Mouse (Mus musculus): ENCODE measurements around the gene Plb1. TPM values are rescaled to one million over a fixed set of nuclear protein-coding genes. Genes with fewer than 3 reads are reported as not detected.

Plb1 gene
- total and polyA plus RNA-seq, 2 experiments from 2014 or later = 0.38 to 0.50 TPM

- TF ChIP-seq CTCF (IDR thresholded peaks at IDR 0.05; ENCODE audit: low read depth) = peak; percentile 15; the same call in 1 of the 2 replicates
- Histone ChIP-seq H3K4me2 (ENCODE audit: low read depth) (no peak overlapping the region), H3K27me3 (ENCODE audit: insufficient read depth, low read length) (no peaks in the 10 kb centered on the region), H3K9me3 (ENCODE audit: low read length) (no peaks in the 10 kb centered on the region), H3K27ac (ENCODE audit: low read depth, low read length) (no peak overlapping the region), H3K9ac (no peak overlapping the region), H3K36me3 (ENCODE audit: insufficient read depth) (no peaks in the 10 kb centered on the region), H3K4me1 (ENCODE audit: insufficient read depth) (no peaks in the 10 kb centered on the region), H3K4me3 (ENCODE audit: low read depth, low read length) (no peak overlapping the region)
- 63% methylated on average over 12 of the region's 12 CpGs for WGBS
- ATAC-seq = no peak
- no peak for DNase-seq
These were observed 36.5 kb upstream of the Plb1 start for GRCm38 (mm10) chr5:32195857-32196609.

DNA sequence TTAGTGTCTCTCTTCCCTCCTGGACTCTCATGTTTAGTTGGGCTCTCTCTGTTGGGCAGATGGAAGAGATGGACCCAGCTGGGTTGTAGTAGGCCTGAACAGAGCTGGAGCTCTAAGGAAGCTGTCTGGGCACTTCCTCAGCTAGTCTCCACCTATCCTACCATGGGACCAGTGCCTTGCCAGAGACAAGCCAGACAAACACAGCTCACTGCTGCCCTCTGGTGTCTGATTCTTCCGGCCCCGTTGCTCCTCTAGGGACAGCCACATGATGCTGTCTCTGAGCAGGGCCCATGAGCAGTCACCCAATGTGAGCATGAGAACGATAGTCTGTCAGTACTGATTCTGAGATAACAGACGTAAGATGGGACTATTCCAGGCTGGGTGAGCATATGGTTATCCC is 34.8 kb upstream of the Plb1 start:
- 17% methylated on average over 4 of the region's 4 CpGs for WGBS
- H3K27ac ChIP-seq (ENCODE audit: low read depth, low read length) = no peak overlapping the region
- peak; percentile 56 for ATAC-seq
- H3K4me3 ChIP-seq (ENCODE audit: low read depth, low read length) = no peak overlapping the region
- no peak overlapping the region for H3K9ac ChIP-seq
- peak; percentile 75 for DNase-seq
- no peaks in the 10 kb centered on the region for H3K36me3 ChIP-seq (ENCODE audit: insufficient read depth)
- H3K4me2 ChIP-seq (ENCODE audit: low read depth) = no peak overlapping the region
- TF ChIP-seq CTCF (IDR thresholded peaks at IDR 0.05; ENCODE audit: low read depth) = peak; percentile 76
- no peaks in the 10 kb centered on the region for H3K4me1 ChIP-seq (ENCODE audit: insufficient read depth)
- no peaks in the 10 kb centered on the region for H3K27me3 ChIP-seq (ENCODE audit: insufficient read depth, low read length)
- no peaks in the 10 kb centered on the region for H3K9me3 ChIP-seq (ENCODE audit: low read length)

DNA sequence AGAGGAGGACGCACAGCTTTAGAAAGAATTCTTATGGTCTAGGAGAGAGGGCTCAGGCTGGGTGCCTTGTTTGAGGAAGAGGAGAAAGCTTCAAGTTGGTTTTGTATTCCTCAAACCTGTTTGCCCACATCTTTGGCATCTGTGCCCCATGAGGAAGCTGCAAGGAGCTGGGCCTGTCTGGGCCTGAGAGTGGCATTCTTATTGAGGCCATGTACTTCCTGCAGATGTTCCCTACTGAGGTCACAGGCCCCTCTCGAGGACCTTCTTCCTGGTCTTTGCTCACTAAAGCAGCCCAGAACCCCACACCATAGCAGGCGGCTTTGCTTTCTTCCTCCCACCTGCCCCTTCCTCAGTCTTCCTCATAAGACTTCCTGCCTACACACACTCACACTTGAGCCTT is 33.4 kb upstream of the Plb1 start:
- 78% methylated on average over 3 of the region's 3 CpGs for WGBS
- H3K4me2 ChIP-seq (ENCODE audit: low read depth) = no peak overlapping the region
- H3K4me1 ChIP-seq (ENCODE audit: insufficient read depth) = no peaks in the 10 kb centered on the region
- no peak overlapping the region for H3K27ac ChIP-seq (ENCODE audit: low read depth, low read length)
- no peak for DNase-seq
- H3K36me3 ChIP-seq (ENCODE audit: insufficient read depth) = no peaks in the 10 kb centered on the region
- no peaks in the 10 kb centered on the region for H3K9me3 ChIP-seq (ENCODE audit: low read length)
- H3K9ac ChIP-seq = no peak overlapping the region
- no peak overlapping the region for H3K4me3 ChIP-seq (ENCODE audit: low read depth, low read length)
- ATAC-seq = no peak
- TF ChIP-seq CTCF (IDR thresholded peaks at IDR 0.05; ENCODE audit: low read depth) = no peak
- H3K27me3 ChIP-seq (ENCODE audit: insufficient read depth, low read length) = no peaks in the 10 kb centered on the region

DNA sequence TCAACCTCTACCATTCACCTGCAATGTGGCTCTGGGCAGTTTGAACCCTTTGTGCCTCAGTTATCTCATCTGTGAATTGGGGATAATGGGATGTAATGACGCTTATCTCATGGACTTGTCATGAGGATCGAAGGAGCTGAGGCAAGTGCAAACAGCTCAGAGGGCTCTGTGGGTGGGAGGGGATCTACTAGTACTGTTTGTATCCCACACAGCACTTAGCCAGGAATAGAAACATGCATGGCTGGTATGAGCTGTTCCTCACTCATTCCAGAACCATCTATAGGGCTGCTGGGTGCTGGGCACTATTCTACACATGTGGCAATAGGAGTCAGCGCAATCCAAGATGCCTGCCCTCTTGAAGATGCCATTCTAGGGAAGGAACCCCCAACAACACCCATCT is 32.9 kb upstream of the Plb1 start:
- no peaks in the 10 kb centered on the region for H3K9me3 ChIP-seq (ENCODE audit: low read length)
- H3K4me1 ChIP-seq (ENCODE audit: insufficient read depth) = no peaks in the 10 kb centered on the region
- H3K36me3 ChIP-seq (ENCODE audit: insufficient read depth) = no peaks in the 10 kb centered on the region
- no peak overlapping the region for H3K9ac ChIP-seq
- TF ChIP-seq CTCF (IDR thresholded peaks at IDR 0.05; ENCODE audit: low read depth) = no peak
- H3K27me3 ChIP-seq (ENCODE audit: insufficient read depth, low read length) = no peaks in the 10 kb centered on the region
- DNase-seq = no peak
- no peak overlapping the region for H3K27ac ChIP-seq (ENCODE audit: low read depth, low read length)
- no peak overlapping the region for H3K4me3 ChIP-seq (ENCODE audit: low read depth, low read length)
- no peak for ATAC-seq
- WGBS = 93% methylated on average over 3 of the region's 3 CpGs
- no peak overlapping the region for H3K4me2 ChIP-seq (ENCODE audit: low read depth)

DNA sequence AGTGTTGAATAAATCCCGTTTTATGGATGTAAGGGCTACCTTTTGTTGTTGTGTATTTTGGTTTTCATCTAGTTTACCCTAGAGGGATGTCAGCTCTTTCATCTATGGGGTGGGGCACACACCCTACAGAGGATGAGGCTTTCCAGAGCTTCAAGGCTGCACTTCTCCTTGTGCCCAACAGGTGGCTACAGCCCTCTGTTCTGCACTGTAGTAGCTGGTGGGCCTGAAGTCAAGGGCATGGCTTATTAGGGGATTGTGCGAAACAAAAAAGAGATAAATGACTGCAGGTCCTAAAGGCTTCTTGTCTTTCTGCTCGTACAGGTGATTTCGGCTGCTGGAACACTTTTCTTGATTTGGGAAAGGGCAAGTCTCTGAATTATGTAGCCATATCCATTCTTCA is 27.9 kb upstream of the Plb1 start:
- H3K4me3 ChIP-seq (ENCODE audit: low read depth, low read length) = no peak overlapping the region
- no peak overlapping the region for H3K9ac ChIP-seq
- H3K4me1 ChIP-seq (ENCODE audit: insufficient read depth) = no peaks in the 10 kb centered on the region
- ATAC-seq (no peak), DNase-seq (no peak)
- no peak overlapping the region for H3K4me2 ChIP-seq (ENCODE audit: low read depth)
- no peaks in the 10 kb centered on the region for H3K27me3 ChIP-seq (ENCODE audit: insufficient read depth, low read length)
- no peak overlapping the region for H3K27ac ChIP-seq (ENCODE audit: low read depth, low read length)
- no peaks in the 10 kb centered on the region for H3K9me3 ChIP-seq (ENCODE audit: low read length)
- no peaks in the 10 kb centered on the region for H3K36me3 ChIP-seq (ENCODE audit: insufficient read depth)
- WGBS = 74% methylated on average over 4 of the region's 4 CpGs
- TF ChIP-seq CTCF (IDR thresholded peaks at IDR 0.05; ENCODE audit: low read depth) = peak; percentile 59

DNA sequence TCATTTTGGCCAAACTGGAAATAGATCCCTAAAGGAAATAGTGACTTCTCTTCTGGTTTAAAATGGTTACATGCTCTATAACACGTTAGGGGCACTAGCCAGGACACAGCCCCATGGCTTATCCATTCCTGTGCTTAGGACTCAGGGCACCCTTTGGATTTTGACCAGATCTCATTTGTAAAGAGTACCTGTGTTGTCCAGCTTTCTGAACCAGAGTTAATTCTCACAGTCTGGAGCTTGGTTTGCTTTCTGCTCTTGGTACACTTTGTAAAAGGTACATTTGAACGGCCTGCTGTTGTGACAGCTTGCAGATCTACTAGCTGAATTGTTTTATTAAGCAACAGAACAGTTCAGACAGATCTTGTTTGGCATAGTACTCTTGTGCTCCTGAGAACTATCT is 25.8 kb upstream of the Plb1 start:
- Histone ChIP-seq H3K27me3 (ENCODE audit: insufficient read depth, low read length) (no peaks in the 10 kb centered on the region), H3K36me3 (ENCODE audit: insufficient read depth) (no peaks in the 10 kb centered on the region), H3K4me3 (ENCODE audit: low read depth, low read length) (no peak overlapping the region), H3K27ac (ENCODE audit: low read depth, low read length) (no peak overlapping the region), H3K9me3 (ENCODE audit: low read length) (no peaks in the 10 kb centered on the region), H3K9ac (no peak overlapping the region), H3K4me2 (ENCODE audit: low read depth) (no peak overlapping the region), H3K4me1 (ENCODE audit: insufficient read depth) (no peaks in the 10 kb centered on the region)
- DNase-seq (no peak), ATAC-seq (no peak)
- WGBS = 67% methylated on average over 2 of the region's 2 CpGs
- TF ChIP-seq CTCF (IDR thresholded peaks at IDR 0.05; ENCODE audit: low read depth) = no peak

DNA sequence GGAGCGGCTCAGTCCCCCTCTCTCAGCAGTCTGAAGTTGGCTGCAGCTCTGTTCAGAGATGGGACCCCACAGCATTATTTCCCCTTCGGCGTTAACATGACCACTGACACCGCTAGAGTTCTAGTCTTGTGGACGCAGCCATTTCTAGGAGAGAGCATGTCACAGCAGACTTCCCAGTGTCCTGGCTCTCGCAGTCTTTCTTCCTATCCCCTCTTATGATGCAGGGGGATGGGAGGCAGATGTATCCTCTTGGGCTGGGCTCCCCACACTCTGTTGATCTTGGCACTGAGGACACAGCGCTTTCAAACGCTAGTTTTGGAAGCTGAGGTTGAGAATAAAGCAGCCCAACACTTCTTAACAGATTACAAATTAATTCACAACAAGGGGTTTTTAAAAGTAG is 24.0 kb upstream of the Plb1 start:
- no peak overlapping the region for H3K27ac ChIP-seq (ENCODE audit: low read depth, low read length)
- no peak overlapping the region for H3K4me2 ChIP-seq (ENCODE audit: low read depth)
- no peaks in the 10 kb centered on the region for H3K27me3 ChIP-seq (ENCODE audit: insufficient read depth, low read length)
- WGBS = 74% methylated on average over 8 of the region's 8 CpGs
- no peak for TF ChIP-seq CTCF (IDR thresholded peaks at IDR 0.05; ENCODE audit: low read depth)
- H3K9ac ChIP-seq = no peak overlapping the region
- H3K9me3 ChIP-seq (ENCODE audit: low read length) = no peaks in the 10 kb centered on the region
- no peaks in the 10 kb centered on the region for H3K36me3 ChIP-seq (ENCODE audit: insufficient read depth)
- no peak overlapping the region for H3K4me3 ChIP-seq (ENCODE audit: low read depth, low read length)
- DNase-seq (no peak), ATAC-seq (no peak)
- no peaks in the 10 kb centered on the region for H3K4me1 ChIP-seq (ENCODE audit: insufficient read depth)
